Comparison of ENCODE assay signal across 16 mouse cellular contexts in the genomic region with DNA sequence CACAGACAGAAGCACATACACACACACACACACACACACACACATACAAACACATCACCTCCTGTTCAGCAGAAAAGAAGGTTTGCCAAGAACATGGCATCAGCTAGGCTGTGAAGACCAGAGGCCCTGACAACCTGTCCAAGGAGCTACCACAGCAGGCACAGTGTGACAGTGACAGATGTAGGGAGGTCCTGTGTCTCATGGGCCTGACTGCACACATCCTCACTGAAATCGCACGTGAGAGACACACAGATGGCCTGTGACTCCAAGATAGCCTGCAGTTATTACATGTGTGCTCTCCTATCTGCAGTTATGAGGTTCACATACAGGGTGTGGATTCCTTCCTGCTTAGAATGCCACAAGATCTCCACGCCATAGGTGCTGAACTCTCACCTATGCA.
DNase-seq lines count a peak whose midpoint lies in the region; ATAC-seq lines count a peak whose summit lies in the region.
"Had no signal": no experiment of that assay in that cellular context is flagged by ENCODE, and none has a peak within 500 bp of the region (broad histone marks: within the 10 kb centered on the region; RNA-seq: fewer than 3 reads in every experiment).

No protein-coding gene starts in this region.

- no peaks in the 10 kb centered on the region for H3K9me3 ChIP-seq in heart, embryonic 10.5 days
- no peaks in the 10 kb centered on the region for H3K9me3 ChIP-seq in midbrain, embryonic 11.5 days (ENCODE audit: control insufficient read depth, low read length)
- H3K9me3 ChIP-seq in midbrain, embryonic 10.5 days (replicated peaks): no peaks in the 10 kb centered on the region
- H3K9me3 ChIP-seq: heart, embryonic 15.5 days; kidney, embryonic 15.5 days; midbrain, embryonic 15.5 days had no signal

- WGBS in heart, embryonic 10.5 days: 82% methylated on average over 3 of the region's 3 CpGs
- WGBS in midbrain, embryonic 11.5 days: 87% methylated on average over 3 of the region's 3 CpGs
- 91% methylated on average over 3 of the region's 3 CpGs for WGBS in midbrain, embryonic 10.5 days

- H3K27me3 ChIP-seq in heart, embryonic 10.5 days (ENCODE audit: insufficient read depth, poor library complexity, severe bottlenecking): no peaks in the 10 kb centered on the region
- no peaks in the 10 kb centered on the region for H3K27me3 ChIP-seq in midbrain, embryonic 11.5 days (ENCODE audit: control insufficient read depth, insufficient read depth, low read length)
- no peaks in the 10 kb centered on the region for H3K27me3 ChIP-seq in midbrain, embryonic 10.5 days (ENCODE audit: low read depth, poor library complexity, severe bottlenecking)
- H3K27me3 ChIP-seq: heart, embryonic 15.5 days; kidney, embryonic 15.5 days; midbrain, embryonic 15.5 days had no signal

- DNase-seq in heart, adult 11 months: peak; percentile 82
- DNase-seq in heart, embryonic 10.5 days (ENCODE audit: low spot score): no peak
- peak; percentile 53 for DNase-seq in midbrain, embryonic 11.5 days (ENCODE audit: low spot score, missing footprints)
- no peak for DNase-seq in midbrain, embryonic 10.5 days (ENCODE audit: low spot score)
- DNase-seq in liver: peak; percentile 64
- peak; percentile 26 for DNase-seq in retina, postnatal 1 day
- DNase-seq in adrenal gland, postnatal 10 days: no peak
- no peak for DNase-seq in thymus, postnatal 10 days (ENCODE audit: low spot score in 2 of 2)
- DNase-seq: cerebellum, adult 2 months; lung, embryonic 14.5 days; right cerebral cortex, postnatal 25 days; thymus, postnatal 14 days had no signal

- ATAC-seq in midbrain, embryonic 11.5 days (ENCODE audit: low FRiP score): no peak
- ATAC-seq: midbrain, embryonic 15.5 days had no signal

- no peak overlapping the region for H3K4me2 ChIP-seq in midbrain, embryonic 11.5 days
- H3K4me2 ChIP-seq: heart, embryonic 15.5 days; kidney, embryonic 15.5 days; lung, embryonic 14.5 days; midbrain, embryonic 15.5 days had no signal

- peaks cover 9% of the 10 kb centered on the region; the same call in 1 of the 2 replicates for H3K4me1 ChIP-seq in heart, embryonic 10.5 days
- no peaks in the 10 kb centered on the region for H3K4me1 ChIP-seq in midbrain, embryonic 11.5 days (ENCODE audit: control insufficient read depth, insufficient read depth, low read length)
- H3K4me1 ChIP-seq in midbrain, embryonic 10.5 days: no peaks in the 10 kb centered on the region
- H3K4me1 ChIP-seq: kidney, embryonic 15.5 days; midbrain, embryonic 15.5 days had no signal

- H3K27ac ChIP-seq in heart, embryonic 10.5 days: no peak overlapping the region
- no peak overlapping the region for H3K27ac ChIP-seq in midbrain, embryonic 11.5 days (ENCODE audit: low read depth, low read length)
- H3K27ac ChIP-seq in midbrain, embryonic 10.5 days (replicated peaks): no peak overlapping the region
- H3K27ac ChIP-seq: heart, embryonic 15.5 days; kidney, embryonic 15.5 days; macrophage; midbrain, embryonic 15.5 days had no signal

- no peak overlapping the region for H3K4me3 ChIP-seq in heart, embryonic 10.5 days
- no peak overlapping the region for H3K4me3 ChIP-seq in midbrain, embryonic 11.5 days (ENCODE audit: low read depth, low read length)
- no peak overlapping the region for H3K4me3 ChIP-seq in midbrain, embryonic 10.5 days
- H3K4me3 ChIP-seq: heart, embryonic 15.5 days; kidney, embryonic 15.5 days; midbrain, embryonic 15.5 days had no signal

- H3K36me3 ChIP-seq in heart, embryonic 10.5 days: 0 out of 2 replicates have a peak, but pooled peaks cover 4% of the 10 kb centered on the region
- H3K36me3 ChIP-seq in midbrain, embryonic 11.5 days (ENCODE audit: control insufficient read depth, insufficient read depth, low read length): no peaks in the 10 kb centered on the region
- no peaks in the 10 kb centered on the region for H3K36me3 ChIP-seq in midbrain, embryonic 10.5 days
- H3K36me3 ChIP-seq: heart, embryonic 15.5 days; kidney, embryonic 15.5 days; midbrain, embryonic 15.5 days had no signal

- no peak overlapping the region for H3K9ac ChIP-seq in midbrain, embryonic 11.5 days (ENCODE audit: low read length)
- H3K9ac ChIP-seq: heart, embryonic 15.5 days; kidney, embryonic 15.5 days; lung, embryonic 14.5 days; midbrain, embryonic 15.5 days had no signal

Comparison
In these comparisons a context has a peak if more than half of its experiments do, and no peak if none do; other contexts are left out.
1. DNase-seq: peak in heart, adult 11 months (single experiment), midbrain, embryonic 11.5 days (single experiment), liver (single experiment) and retina, postnatal 1 day (single experiment); none in heart, embryonic 10.5 days (single experiment), midbrain, embryonic 10.5 days (single experiment), adrenal gland, postnatal 10 days (single experiment) and thymus, postnatal 10 days (0 of 2).